Mouse (Mus musculus) forebrain, embryonic 15.5 days (tissue): ENCODE data around the gene Sh3bgrl2. TPM values are rescaled to one million over a fixed set of nuclear protein-coding genes. Genes with fewer than 3 reads are reported as not detected.
A peak's percentile ranks its signal among the peaks of the same experiment; 100 is the strongest.

Experiments
- ATAC-seq: fragments of 200-750 bp; cut with Nextera tagmentation; replicated peaks from 2 replicates; pipeline ENCODE4 v1.8.0; 2017; ENCODE audit warnings: mild to moderate bottlenecking, moderate TSS enrichment, moderate library complexity
- H3K27ac ChIP-seq: fragments of 300-500 bp; sonication (generic); replicated peaks from 2 replicates; pipeline ENCODE4 v1.5.1; 2015; ENCODE audit warnings: mild to moderate bottlenecking, inconsistent platforms
- H3K27me3 ChIP-seq: fragments of 300-500 bp; sonication (generic); 2 replicates; pipeline ENCODE4 v1.6.1; 2015; ENCODE audit warnings: inconsistent platforms
- H3K36me3 ChIP-seq: fragments of 300-500 bp; sonication (generic); 2 replicates; pipeline ENCODE4 v1.6.1; 2015; ENCODE audit warnings: mild to moderate bottlenecking, inconsistent platforms
- H3K4me1 ChIP-seq: fragments of 300-500 bp; sonication (generic); 2 replicates; pipeline ENCODE4 v1.6.1; 2015; ENCODE audit warnings: inconsistent platforms
- H3K4me2 ChIP-seq: fragments of 300-500 bp; sonication (generic); replicated peaks from 2 replicates; pipeline ENCODE4 v1.6.1; 2015; ENCODE audit warnings: mild to moderate bottlenecking, inconsistent platforms
- H3K4me3 ChIP-seq: fragments of 300-500 bp; sonication (generic); 2 replicates; pipeline ENCODE4 v1.5.1; 2015; ENCODE audit warnings: mild to moderate bottlenecking, inconsistent platforms
- H3K9ac ChIP-seq: fragments of 300-500 bp; sonication (generic); replicated peaks from 2 replicates; pipeline ENCODE4 v1.6.1; 2015; ENCODE audit warnings: mild to moderate bottlenecking, inconsistent platforms
- H3K9me3 ChIP-seq: fragments of 300-500 bp; sonication (generic); 2 replicates; pipeline ENCODE4 v1.6.1; 2016; ENCODE audit warnings: inconsistent platforms
- WGBS: fragments of 180-500 bp; shearing (Covaris S2); methylation state at CpG from one replicate; pipeline ENCODE4 v1.1.7; 2015; ENCODE audit warnings: mixed read lengths; 5-methylcytosine and 5-hydroxymethylcytosine counted together
- polyA plus RNA-seq: library from polyadenylated mRNA; unstranded; fragments of >200 nt; fragmentation: Nextera tagmentation; extraction: Ambion mirVana; gene quantifications from 2 replicates; pipeline ENCODE4 v1.2.1, GENCODE M21; 2015

Sh3bgrl2 gene
- polyA plus RNA-seq, 1 experiment from 2014 or later = 21.4 TPM

GRCm38 (mm10) chr9:83598047-83598446 is 49.9 kb downstream of the Sh3bgrl2 start:
- Histone ChIP-seq H3K4me3 (no peak overlapping the region), H3K27ac (no peak overlapping the region; the same call in 1 of the 2 replicates), H3K4me1 (peaks cover 18% of the 10 kb centered on the region), H3K4me2 (no peak overlapping the region), H3K36me3 (no peaks in the 10 kb centered on the region), H3K9me3 (no peaks in the 10 kb centered on the region), H3K9ac (no peak overlapping the region), H3K27me3 (no peaks in the 10 kb centered on the region)
- ATAC-seq = no peak
- 71% methylated on average over 7 of the region's 7 CpGs for WGBS

GRCm38 (mm10) chr9:83599505-83599904 is 51.4 kb downstream of the Sh3bgrl2 start:
- 31% methylated on average over 6 of the region's 6 CpGs for WGBS
- no peak overlapping the region for H3K9ac ChIP-seq
- peaks cover 21% of the 10 kb centered on the region for H3K4me1 ChIP-seq
- no peaks in the 10 kb centered on the region for H3K9me3 ChIP-seq
- H3K36me3 ChIP-seq = no peaks in the 10 kb centered on the region
- peak; percentile 11; the same call in 1 of the 2 replicates for ATAC-seq
- H3K4me3 ChIP-seq = no peak overlapping the region
- H3K27ac ChIP-seq = peak overlapping the region; percentile 79
- H3K27me3 ChIP-seq = no peaks in the 10 kb centered on the region
- H3K4me2 ChIP-seq = no peak overlapping the region

GRCm38 (mm10) chr9:83600286-83601048 is 52.3 kb downstream of the Sh3bgrl2 start:
- Histone ChIP-seq H3K4me3 (no peak overlapping the region), H3K4me1 (peaks cover 21% of the 10 kb centered on the region), H3K27me3 (no peaks in the 10 kb centered on the region), H3K9me3 (no peaks in the 10 kb centered on the region), H3K36me3 (no peaks in the 10 kb centered on the region), H3K9ac (no peak overlapping the region), H3K4me2 (no peak overlapping the region), H3K27ac (no peak overlapping the region; the same call in 1 of the 2 replicates)
- WGBS = 78% methylated on average over 10 of the region's 10 CpGs
- no peak for ATAC-seq

GRCm38 (mm10) chr9:83602176-83602770 is 54.1 kb downstream of the Sh3bgrl2 start:
- Histone ChIP-seq H3K9me3 (no peaks in the 10 kb centered on the region), H3K27me3 (no peaks in the 10 kb centered on the region), H3K27ac (no peak overlapping the region), H3K4me2 (no peak overlapping the region), H3K36me3 (no peaks in the 10 kb centered on the region), H3K4me3 (no peak overlapping the region), H3K4me1 (peaks cover 27% of the 10 kb centered on the region), H3K9ac (no peak overlapping the region)
- ATAC-seq = no peak
- 31% methylated on average over 6 of the region's 6 CpGs for WGBS

GRCm38 (mm10) chr9:83603159-83603558 is 55.0 kb downstream of the Sh3bgrl2 start:
- ATAC-seq = no peak
- H3K9ac ChIP-seq = no peak overlapping the region
- no peak overlapping the region for H3K27ac ChIP-seq
- no peaks in the 10 kb centered on the region for H3K9me3 ChIP-seq
- no peak overlapping the region for H3K4me2 ChIP-seq
- H3K27me3 ChIP-seq = no peaks in the 10 kb centered on the region
- H3K4me3 ChIP-seq = no peak overlapping the region
- 53% methylated on average over 2 of the region's 2 CpGs for WGBS
- no peaks in the 10 kb centered on the region for H3K36me3 ChIP-seq
- peaks cover 27% of the 10 kb centered on the region for H3K4me1 ChIP-seq

GRCm38 (mm10) chr9:83605886-83606640 is 57.9 kb downstream of the Sh3bgrl2 start:
- no peak for ATAC-seq
- H3K4me1 ChIP-seq = peaks cover 24% of the 10 kb centered on the region
- no peak overlapping the region for H3K4me2 ChIP-seq
- H3K27me3 ChIP-seq = no peaks in the 10 kb centered on the region
- H3K4me3 ChIP-seq = no peak overlapping the region
- H3K27ac ChIP-seq = no peak overlapping the region
- 50% methylated on average over 8 of the region's 8 CpGs for WGBS
- no peaks in the 10 kb centered on the region for H3K36me3 ChIP-seq
- no peaks in the 10 kb centered on the region for H3K9me3 ChIP-seq
- H3K9ac ChIP-seq = no peak overlapping the region

GRCm38 (mm10) chr9:83608135-83608534 is 60.0 kb downstream of the Sh3bgrl2 start:
- Histone ChIP-seq H3K9ac (no peak overlapping the region), H3K36me3 (no peaks in the 10 kb centered on the region), H3K4me2 (no peak overlapping the region), H3K27me3 (no peaks in the 10 kb centered on the region), H3K9me3 (no peaks in the 10 kb centered on the region), H3K4me3 (no peak overlapping the region), H3K4me1 (peaks cover 20% of the 10 kb centered on the region), H3K27ac (no peak overlapping the region)
- no peak for ATAC-seq
- WGBS = 60% methylated on average over 1 of the region's 1 CpGs

GRCm38 (mm10) chr9:83609422-83610297 is 61.5 kb downstream of the Sh3bgrl2 start:
- Histone ChIP-seq H3K4me2 (no peak overlapping the region), H3K4me3 (no peak overlapping the region), H3K27ac (no peak overlapping the region; the same call in 1 of the 2 replicates), H3K36me3 (no peaks in the 10 kb centered on the region), H3K27me3 (no peaks in the 10 kb centered on the region), H3K4me1 (peaks cover 16% of the 10 kb centered on the region), H3K9ac (no peak overlapping the region), H3K9me3 (no peaks in the 10 kb centered on the region)
- WGBS = 33% methylated on average over 9 of the region's 9 CpGs
- ATAC-seq = peak; percentile 89

- no peak overlapping the region for H3K4me3 ChIP-seq
- H3K27ac ChIP-seq = no peak overlapping the region; the same call in 1 of the 2 replicates
- 46% methylated on average over 6 of the region's 6 CpGs for WGBS
- no peak overlapping the region for H3K4me2 ChIP-seq
- H3K27me3 ChIP-seq = no peaks in the 10 kb centered on the region
- H3K36me3 ChIP-seq = no peaks in the 10 kb centered on the region
- no peak overlapping the region for H3K9ac ChIP-seq
- no peaks in the 10 kb centered on the region for H3K9me3 ChIP-seq
- H3K4me1 ChIP-seq = peaks cover 4% of the 10 kb centered on the region; the same call in 1 of the 2 replicates
- ATAC-seq = 0 out of 2 replicates have a peak, but pooled peaks have one; percentile 26
Observed at GRCm38 (mm10) chr9:83615912-83616585, 67.9 kb downstream of the Sh3bgrl2 start.

- Histone ChIP-seq H3K9ac (no peak overlapping the region), H3K4me2 (no peak overlapping the region), H3K27me3 (no peaks in the 10 kb centered on the region), H3K27ac (no peak overlapping the region; the same call in 1 of the 2 replicates), H3K36me3 (no peaks in the 10 kb centered on the region), H3K9me3 (no peaks in the 10 kb centered on the region), H3K4me1 (peaks cover 4% of the 10 kb centered on the region; the same call in 1 of the 2 replicates), H3K4me3 (no peak overlapping the region)
- ATAC-seq = 0 out of 2 replicates have a peak, but pooled peaks have one; percentile 35
- WGBS = 34% methylated on average over 7 of the region's 7 CpGs
Observed at GRCm38 (mm10) chr9:83616586-83617081, 68.5 kb downstream of the Sh3bgrl2 start.

GRCm38 (mm10) chr9:83623455-83623854 is 75.3 kb downstream of the Sh3bgrl2 start:
- Histone ChIP-seq H3K27me3 (no peaks in the 10 kb centered on the region), H3K4me1 (no peaks in the 10 kb centered on the region), H3K4me2 (no peak overlapping the region), H3K9ac (no peak overlapping the region), H3K4me3 (no peak overlapping the region), H3K36me3 (no peaks in the 10 kb centered on the region), H3K9me3 (no peaks in the 10 kb centered on the region), H3K27ac (no peak overlapping the region)
- 62% methylated on average over 6 of the region's 6 CpGs for WGBS
- ATAC-seq = no peak; the same call in 1 of the 2 replicates
